Mouse (Mus musculus): Measurements from ENCODE around the gene Irs2.

DNA sequence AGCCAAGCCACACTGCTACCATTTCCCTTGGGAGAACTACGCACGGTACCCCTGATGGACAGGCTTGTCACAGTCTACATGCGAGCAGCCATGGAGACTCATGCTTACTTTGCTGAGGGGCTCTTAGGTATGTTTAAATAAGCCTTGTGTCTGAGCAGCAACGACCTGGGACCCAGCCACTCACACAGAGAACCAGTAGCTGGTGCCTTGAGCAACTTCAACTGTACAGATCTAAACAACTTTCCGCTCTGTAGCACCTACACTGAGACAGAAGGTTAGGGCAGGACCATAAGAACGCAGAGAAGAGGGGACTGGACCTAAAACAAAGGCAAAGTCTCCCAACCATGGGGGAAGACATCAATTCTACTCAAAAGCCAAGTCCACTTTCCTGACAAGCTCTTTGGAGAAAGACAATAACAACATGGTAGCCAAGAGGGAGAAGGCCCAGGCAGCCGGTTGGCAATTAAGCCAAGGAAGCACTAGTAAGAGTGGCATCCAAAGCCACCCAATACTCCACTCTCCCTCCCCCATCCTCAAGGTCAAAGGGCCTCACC is 4.3 kb downstream of the Irs2 start:
- TF ChIP-seq CTCF (IDR thresholded peaks at IDR 0.05; ENCODE audit: insufficient read depth, low read length) (no peak), POLR2A (IDR thresholded peaks at IDR 0.05; ENCODE audit: borderline replicate concordance, extremely low read depth, low read depth, low read length) (no peak; the same call in 1 of the 2 replicates)
